Mouse (Mus musculus) midbrain, embryonic 13.5 days (tissue): Measurements from ENCODE around the gene Wbp1l. TPM values are rescaled to one million over a fixed set of nuclear protein-coding genes. Genes with fewer than 3 reads are reported as not detected.

Source experiments
- ATAC-seq: fragments of 200-750 bp; cut with Nextera tagmentation; 2 replicates; pipeline ENCODE4 v1.8.0; 2017; ENCODE audit warnings: mild to moderate bottlenecking, moderate TSS enrichment, moderate library complexity
- H3K27ac ChIP-seq: fragments of 300-500 bp; sonication (generic); 2 replicates; pipeline ENCODE4 v1.5.1; 2015; ENCODE audit warnings: inconsistent platforms, mild to moderate bottlenecking, moderate library complexity
- H3K27me3 ChIP-seq: fragments of 300-500 bp; sonication (generic); 2 replicates; pipeline ENCODE4 v1.6.1; 2015; ENCODE audit warnings: mild to moderate bottlenecking, inconsistent platforms
- H3K36me3 ChIP-seq: fragments of 300-500 bp; sonication (generic); 2 replicates; pipeline ENCODE4 v1.6.1; 2015; ENCODE audit warnings: mild to moderate bottlenecking, inconsistent platforms
- H3K4me1 ChIP-seq: fragments of 300-500 bp; sonication (generic); replicated peaks from 2 replicates; pipeline ENCODE4 v1.6.1; 2015; ENCODE audit warnings: inconsistent platforms
- H3K4me2 ChIP-seq: fragments of 300-500 bp; sonication (generic); replicated peaks from 2 replicates; pipeline ENCODE4 v1.6.1; 2015; ENCODE audit warnings: moderate library complexity, mild to moderate bottlenecking, inconsistent platforms
- H3K4me3 ChIP-seq: fragments of 300-500 bp; sonication (generic); replicated peaks from 2 replicates; pipeline ENCODE4 v1.5.1; 2015; ENCODE audit warnings: mild to moderate bottlenecking, inconsistent platforms
- H3K9ac ChIP-seq: fragments of 300-500 bp; sonication (generic); replicated peaks from 2 replicates; pipeline ENCODE4 v1.6.1; 2015; ENCODE audit warnings: mild to moderate bottlenecking, inconsistent platforms
- H3K9me3 ChIP-seq: fragments of 300-500 bp; sonication (generic); 2 replicates; pipeline ENCODE4 v1.6.1; 2016; ENCODE audit warnings: mild to moderate bottlenecking, inconsistent platforms
- WGBS: fragments of 180-500 bp; shearing (Covaris S2); methylation state at CpG from one replicate; pipeline ENCODE4 v1.1.7; 2015; 5-methylcytosine and 5-hydroxymethylcytosine counted together
- polyA plus RNA-seq: library from polyadenylated mRNA; unstranded; fragments of >200 nt; fragmentation: Nextera tagmentation; extraction: Ambion mirVana; gene quantifications from 2 replicates; pipeline ENCODE4 v1.2.1, GENCODE M21; 2015

The Wbp1l gene
- polyA plus RNA-seq, 1 experiment from 2014 or later, result 41.9 TPM

- peaks cover 29% of the 10 kb centered on the region for H3K4me1 ChIP-seq
- H3K4me3 ChIP-seq, result no peak overlapping the region
- H3K9me3 ChIP-seq, result no peaks in the 10 kb centered on the region
- H3K27ac ChIP-seq, result no peak overlapping the region
- no peak overlapping the region for H3K4me2 ChIP-seq
- H3K9ac ChIP-seq, result no peak overlapping the region
- H3K27me3 ChIP-seq, result no peaks in the 10 kb centered on the region
- 93% methylated on average over 4 of the region's 4 CpGs for WGBS
- H3K36me3 ChIP-seq, result peaks cover 34% of the 10 kb centered on the region
- ATAC-seq, result no peak
These were observed 3.5 kb downstream of the Wbp1l start for GRCm38 (mm10) chr19:46602406-46602805.

- ATAC-seq, result no peak
- Histone ChIP-seq H3K4me1 (0 out of 2 replicates have a peak, but pooled peaks cover 3% of the 10 kb centered on the region), H3K4me3 (no peak overlapping the region), H3K36me3 (peaks cover 50% of the 10 kb centered on the region), H3K27me3 (no peaks in the 10 kb centered on the region), H3K27ac (no peak overlapping the region), H3K4me2 (no peak overlapping the region), H3K9me3 (no peaks in the 10 kb centered on the region), H3K9ac (no peak overlapping the region)
- 96% methylated on average over 13 of the region's 13 CpGs for WGBS
These were observed 7.8 kb downstream of the Wbp1l start for GRCm38 (mm10) chr19:46606718-46607117.

DNA sequence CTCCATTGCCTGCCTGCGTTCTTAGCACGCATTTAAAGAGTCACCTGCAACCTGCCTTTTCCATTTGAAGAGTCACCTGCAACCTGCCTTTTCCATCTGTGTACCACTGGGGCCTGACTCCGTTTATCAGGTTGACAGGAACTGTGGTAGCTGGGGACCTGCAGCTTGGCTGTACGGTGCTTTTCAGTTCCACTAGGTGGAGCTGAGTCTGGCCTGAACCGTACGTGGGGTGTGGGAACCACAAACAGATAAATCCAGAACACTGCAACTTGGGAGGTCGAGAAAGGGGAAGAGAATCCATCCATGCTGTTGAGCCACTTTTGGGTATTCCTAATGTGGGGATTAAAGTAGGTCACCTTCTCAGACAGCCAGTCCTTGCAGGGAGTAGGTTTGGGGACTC is 8.5 kb downstream of the Wbp1l start:
- ATAC-seq, result no peak
- Histone ChIP-seq H3K36me3 (peaks cover 54% of the 10 kb centered on the region), H3K27me3 (no peaks in the 10 kb centered on the region), H3K9me3 (no peaks in the 10 kb centered on the region), H3K4me3 (no peak overlapping the region), H3K27ac (no peak overlapping the region), H3K4me2 (no peak overlapping the region), H3K4me1 (0 out of 2 replicates have a peak, but pooled peaks cover 2% of the 10 kb centered on the region), H3K9ac (no peak overlapping the region)
- 76% methylated on average over 7 of the region's 7 CpGs for WGBS

GRCm38 (mm10) chr19:46608158-46608557 is 9.3 kb downstream of the Wbp1l start:
- no peak overlapping the region for H3K4me3 ChIP-seq
- H3K36me3 ChIP-seq, result peaks cover 58% of the 10 kb centered on the region
- H3K4me1 ChIP-seq, result no peaks in the 10 kb centered on the region
- WGBS, result 97% methylated on average over 7 of the region's 7 CpGs
- no peak overlapping the region for H3K9ac ChIP-seq
- no peaks in the 10 kb centered on the region for H3K9me3 ChIP-seq
- H3K27me3 ChIP-seq, result no peaks in the 10 kb centered on the region
- H3K4me2 ChIP-seq, result no peak overlapping the region
- no peak for ATAC-seq
- H3K27ac ChIP-seq, result no peak overlapping the region

- 88% methylated on average over 11 of the region's 11 CpGs for WGBS
- no peak for ATAC-seq
- no peak overlapping the region for H3K9ac ChIP-seq
- no peaks in the 10 kb centered on the region for H3K9me3 ChIP-seq
- H3K36me3 ChIP-seq, result peaks cover 25% of the 10 kb centered on the region
- H3K27ac ChIP-seq, result no peak overlapping the region
- peaks cover 37% of the 10 kb centered on the region for H3K4me1 ChIP-seq
- no peak overlapping the region for H3K4me3 ChIP-seq
- H3K27me3 ChIP-seq, result no peaks in the 10 kb centered on the region
- H3K4me2 ChIP-seq, result no peak overlapping the region
These were observed 17.5 kb downstream of the Wbp1l start for GRCm38 (mm10) chr19:46616378-46616777.

GRCm38 (mm10) chr19:46617361-46617760 is 18.5 kb downstream of the Wbp1l start:
- Histone ChIP-seq H3K36me3 (peaks cover 21% of the 10 kb centered on the region), H3K9me3 (no peaks in the 10 kb centered on the region), H3K4me3 (no peak overlapping the region), H3K27me3 (no peaks in the 10 kb centered on the region), H3K4me2 (no peak overlapping the region), H3K27ac (no peak overlapping the region), H3K9ac (no peak overlapping the region), H3K4me1 (peaks cover 47% of the 10 kb centered on the region)
- no peak for ATAC-seq
- WGBS, result 97% methylated on average over 8 of the region's 8 CpGs

- H3K27ac ChIP-seq, result peak overlapping the region; percentile 32; the same call in 1 of the 2 replicates
- H3K4me1 ChIP-seq, result peaks cover 57% of the 10 kb centered on the region
- no peak overlapping the region for H3K9ac ChIP-seq
- no peaks in the 10 kb centered on the region for H3K27me3 ChIP-seq
- WGBS, result 48% methylated on average over 9 of the region's 9 CpGs
- no peak for ATAC-seq
- H3K4me3 ChIP-seq, result no peak overlapping the region
- peaks cover 14% of the 10 kb centered on the region for H3K36me3 ChIP-seq
- H3K4me2 ChIP-seq, result no peak overlapping the region
- H3K9me3 ChIP-seq, result no peaks in the 10 kb centered on the region
These were observed 19.4 kb downstream of the Wbp1l start for GRCm38 (mm10) chr19:46618322-46618721.

- Histone ChIP-seq H3K9me3 (no peaks in the 10 kb centered on the region), H3K4me2 (no peak overlapping the region), H3K27ac (peak overlapping the region; percentile 49; the same call in 1 of the 2 replicates), H3K27me3 (no peaks in the 10 kb centered on the region), H3K4me3 (no peak overlapping the region), H3K9ac (no peak overlapping the region), H3K36me3 (peaks cover 8% of the 10 kb centered on the region), H3K4me1 (peaks cover 63% of the 10 kb centered on the region)
- 82% methylated on average over 19 of the region's 19 CpGs for WGBS
- no peak for ATAC-seq
These were observed 20.1 kb downstream of the Wbp1l start for GRCm38 (mm10) chr19:46619001-46619400.

DNA sequence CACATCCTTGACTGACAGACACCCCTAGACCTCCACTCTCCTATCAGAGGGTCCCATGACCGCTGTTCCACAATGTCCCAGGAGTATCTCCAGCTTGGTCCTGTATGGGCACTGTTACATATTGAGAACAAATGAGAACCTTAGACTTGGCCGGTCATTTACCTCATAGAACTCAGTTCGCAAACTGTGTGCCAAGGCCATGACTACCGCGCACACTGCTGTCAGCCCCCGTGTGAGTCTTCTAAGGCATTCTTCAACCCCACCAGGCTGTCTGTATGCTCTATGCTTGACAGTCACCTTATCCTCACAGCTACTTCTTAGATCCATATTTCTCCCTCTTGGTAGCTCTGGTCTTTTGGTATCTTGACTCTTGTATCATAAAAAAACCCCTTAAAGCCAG is 20.6 kb downstream of the Wbp1l start:
- H3K9ac ChIP-seq, result no peak overlapping the region
- H3K27me3 ChIP-seq, result no peaks in the 10 kb centered on the region
- H3K9me3 ChIP-seq, result no peaks in the 10 kb centered on the region
- H3K4me3 ChIP-seq, result no peak overlapping the region
- 0 out of 2 replicates have a peak overlapping the region, but pooled peaks have one; percentile 19 for H3K27ac ChIP-seq
- H3K4me2 ChIP-seq, result no peak overlapping the region
- no peak for ATAC-seq
- H3K4me1 ChIP-seq, result peaks cover 69% of the 10 kb centered on the region
- 96% methylated on average over 6 of the region's 6 CpGs for WGBS
- H3K36me3 ChIP-seq, result 0 out of 2 replicates have a peak, but pooled peaks cover 4% of the 10 kb centered on the region

- Histone ChIP-seq H3K9ac (0 out of 2 replicates have a peak overlapping the region, but pooled peaks have one; percentile 10), H3K4me2 (no peak overlapping the region), H3K27ac (peak overlapping the region; percentile 19; the same call in 1 of the 2 replicates), H3K9me3 (no peaks in the 10 kb centered on the region), H3K4me3 (no peak overlapping the region), H3K36me3 (peaks cover 10% of the 10 kb centered on the region), H3K27me3 (no peaks in the 10 kb centered on the region), H3K4me1 (peaks cover 72% of the 10 kb centered on the region)
- ATAC-seq, result no peak
- WGBS, result 76% methylated on average over 14 of the region's 14 CpGs
These were observed 21.3 kb downstream of the Wbp1l start for GRCm38 (mm10) chr19:46620016-46620808.

DNA sequence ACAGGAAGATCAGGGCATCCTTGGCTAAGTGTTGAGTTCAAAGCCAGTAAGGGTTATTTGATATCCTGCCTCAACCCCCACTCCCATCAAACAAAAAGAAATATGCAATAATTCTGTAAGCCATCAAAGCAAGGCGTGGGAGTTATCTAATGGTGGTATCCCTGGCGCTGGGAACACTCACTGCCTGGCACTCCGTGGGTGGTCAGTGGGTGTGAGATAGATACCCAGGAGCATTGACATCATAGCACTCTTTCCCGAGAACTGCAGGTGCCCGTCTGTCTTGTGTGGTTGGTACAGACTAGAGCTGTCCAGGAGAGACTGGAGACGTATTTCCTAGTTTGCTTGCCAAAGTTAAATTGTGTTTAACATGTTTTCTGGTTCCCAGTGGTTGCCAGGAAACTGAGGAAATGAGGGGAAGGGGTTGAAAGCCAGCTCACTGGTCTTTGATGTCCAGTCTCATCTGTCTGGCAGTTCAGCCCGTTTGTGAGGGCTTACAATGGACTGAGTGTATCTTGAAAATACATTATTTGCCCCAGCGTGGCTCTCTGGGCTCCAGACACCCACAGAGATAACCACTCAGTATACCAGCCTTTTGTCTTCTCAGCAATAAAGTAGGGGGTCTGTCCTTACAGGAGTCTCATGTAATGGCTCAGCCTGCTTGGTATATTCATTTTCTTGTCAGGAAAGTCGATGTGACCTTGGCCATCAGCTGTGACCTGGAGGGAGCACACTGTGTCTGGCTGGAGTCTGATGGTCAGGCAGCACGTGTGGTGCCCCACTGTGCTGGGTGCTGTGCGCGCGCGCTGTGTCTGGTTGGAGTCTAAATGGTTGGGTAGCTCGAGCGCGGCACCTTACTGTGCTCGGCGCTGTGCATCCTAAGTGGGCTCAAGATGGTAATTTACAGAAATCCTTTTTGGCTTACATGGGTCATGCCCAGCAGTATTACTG is 22.6 kb downstream of the Wbp1l start:
- 54% methylated on average over 19 of the region's 19 CpGs for WGBS
- Histone ChIP-seq H3K27ac (peak overlapping the region; percentile 27), H3K36me3 (peaks cover 16% of the 10 kb centered on the region), H3K4me1 (peaks cover 72% of the 10 kb centered on the region), H3K27me3 (no peaks in the 10 kb centered on the region), H3K4me3 (no peak overlapping the region), H3K4me2 (no peak overlapping the region), H3K9ac (no peak overlapping the region), H3K9me3 (no peaks in the 10 kb centered on the region)
- ATAC-seq, result no peak
